Mouse (Mus musculus): ENCODE data around the gene Pcsk5. TPM values are rescaled to one million over a fixed set of nuclear protein-coding genes. Genes with fewer than 3 reads are reported as not detected.

Gene Pcsk5
- polyA plus RNA-seq, 2 experiments = 17.4 to 21.7 TPM

GRCm38 (mm10) chr19:17592790-17593189 lies 244.6 kb downstream of the Pcsk5 start:
- Histone ChIP-seq H3K36me3 (ENCODE audit: control insufficient read depth, insufficient read depth, low read length) (no peaks in the 10 kb centered on the region), H3K4me1 (ENCODE audit: control insufficient read depth, insufficient read depth, low read length) (peaks cover 24% of the 10 kb centered on the region), H3K4me2 (replicated peaks; ENCODE audit: low read depth, low read length, severe bottlenecking) (no peak overlapping the region), H3K9ac (ENCODE audit: low read depth, low read length, severe bottlenecking) (no peak overlapping the region), H3K4me3 (replicated peaks; ENCODE audit: low read length) (no peak overlapping the region), H3K27me3 (ENCODE audit: control insufficient read depth, insufficient read depth, low read length) (no peaks in the 10 kb centered on the region), H3K9me3 (ENCODE audit: control insufficient read depth, low read length) (no peaks in the 10 kb centered on the region), H3K27ac (replicated peaks; ENCODE audit: low read depth, low read length) (no peak overlapping the region)
- DNase-seq (ENCODE audit: low spot score) (no peak), ATAC-seq (ENCODE audit: low FRiP score, low read depth) (no peak)
- 8% methylated on average over 1 of the region's 1 CpGs for WGBS
- TF ChIP-seq POLR2A (IDR thresholded peaks at IDR 0.05; ENCODE audit: borderline replicate concordance, extremely low read depth, insufficient read depth, insufficient read length) = no peak

DNA sequence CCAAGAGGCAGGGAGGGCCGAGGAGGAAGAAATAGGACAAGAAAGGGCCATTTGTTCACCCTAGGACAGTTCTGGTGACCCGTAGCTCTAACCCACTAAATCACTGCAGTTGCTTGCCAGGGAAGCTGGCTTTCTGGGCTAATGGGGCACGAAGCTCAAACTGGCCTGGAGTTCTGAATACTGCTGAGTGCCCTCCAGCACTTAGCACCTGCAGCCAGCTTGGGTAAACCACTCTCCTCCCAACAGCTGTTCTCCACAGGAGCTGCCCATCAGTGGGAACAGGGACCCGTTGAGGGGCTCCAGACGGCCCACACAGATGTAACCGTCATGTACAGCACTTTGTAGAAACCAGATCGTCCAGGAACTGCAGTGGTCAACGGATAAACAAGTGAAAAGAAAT lies 246.1 kb downstream of the Pcsk5 start:
- 13% methylated on average over 8 of the region's 8 CpGs for WGBS
- Histone ChIP-seq H3K4me3 (replicated peaks; ENCODE audit: low read length) (no peak overlapping the region), H3K9me3 (ENCODE audit: control insufficient read depth, low read length) (no peaks in the 10 kb centered on the region), H3K4me1 (ENCODE audit: control insufficient read depth, insufficient read depth, low read length) (peaks cover 24% of the 10 kb centered on the region), H3K36me3 (ENCODE audit: control insufficient read depth, insufficient read depth, low read length) (no peaks in the 10 kb centered on the region), H3K9ac (ENCODE audit: low read depth, low read length, severe bottlenecking) (no peak overlapping the region), H3K27me3 (ENCODE audit: control insufficient read depth, insufficient read depth, low read length) (no peaks in the 10 kb centered on the region), H3K27ac (replicated peaks; ENCODE audit: low read depth, low read length) (no peak overlapping the region; the same call in 1 of the 2 replicates), H3K4me2 (replicated peaks; ENCODE audit: low read depth, low read length, severe bottlenecking) (no peak overlapping the region)
- ATAC-seq (ENCODE audit: low FRiP score, low read depth) = peak; percentile 81
- TF ChIP-seq POLR2A (IDR thresholded peaks at IDR 0.05; ENCODE audit: borderline replicate concordance, extremely low read depth, insufficient read depth, insufficient read length) = no peak
- DNase-seq (ENCODE audit: low spot score) = peak; percentile 52

GRCm38 (mm10) chr19:17590314-17590713 lies 247.1 kb downstream of the Pcsk5 start:
- no peak for TF ChIP-seq POLR2A (IDR thresholded peaks at IDR 0.05; ENCODE audit: borderline replicate concordance, extremely low read depth, insufficient read depth, insufficient read length)
- ATAC-seq (ENCODE audit: low FRiP score, low read depth) = no peak; the same call in 1 of the 2 replicates
- DNase-seq (ENCODE audit: low spot score) = peak; percentile 40
- Histone ChIP-seq H3K9ac (ENCODE audit: low read depth, low read length, severe bottlenecking) (no peak overlapping the region), H3K4me3 (replicated peaks; ENCODE audit: low read length) (no peak overlapping the region), H3K36me3 (ENCODE audit: control insufficient read depth, insufficient read depth, low read length) (0 out of 2 replicates have a peak, but pooled peaks cover 4% of the 10 kb centered on the region), H3K27ac (replicated peaks; ENCODE audit: low read depth, low read length) (no peak overlapping the region), H3K27me3 (ENCODE audit: control insufficient read depth, insufficient read depth, low read length) (no peaks in the 10 kb centered on the region), H3K9me3 (ENCODE audit: control insufficient read depth, low read length) (no peaks in the 10 kb centered on the region), H3K4me2 (replicated peaks; ENCODE audit: low read depth, low read length, severe bottlenecking) (no peak overlapping the region), H3K4me1 (ENCODE audit: control insufficient read depth, insufficient read depth, low read length) (peaks cover 24% of the 10 kb centered on the region)
- WGBS = 30% methylated on average over 1 of the region's 1 CpGs

DNA sequence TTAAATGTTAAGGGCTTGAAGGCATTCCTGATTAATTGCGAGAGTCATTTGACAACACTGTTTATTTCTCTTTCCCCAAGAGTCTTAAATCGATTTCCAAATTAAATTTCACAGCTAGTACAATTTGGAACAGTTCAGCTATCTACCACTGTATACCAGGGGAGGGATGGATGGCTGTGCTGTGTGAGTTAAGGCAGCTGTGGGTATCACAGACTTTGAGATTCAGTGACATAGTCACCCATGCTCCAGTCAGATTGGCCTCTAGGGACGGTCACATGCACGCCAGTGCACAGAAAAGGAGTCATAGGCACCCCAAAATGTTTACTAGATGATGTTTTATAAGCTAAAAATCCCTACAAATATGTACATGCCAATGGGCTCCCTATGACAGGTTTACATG lies 260.0 kb downstream of the Pcsk5 start:
- no peaks in the 10 kb centered on the region for H3K27me3 ChIP-seq (ENCODE audit: control insufficient read depth, insufficient read depth, low read length)
- no peak for DNase-seq (ENCODE audit: low spot score)
- no peak overlapping the region for H3K4me3 ChIP-seq (replicated peaks; ENCODE audit: low read length)
- no peak overlapping the region for H3K27ac ChIP-seq (replicated peaks; ENCODE audit: low read depth, low read length)
- H3K36me3 ChIP-seq (ENCODE audit: control insufficient read depth, insufficient read depth, low read length) = peaks cover 5% of the 10 kb centered on the region; the same call in 1 of the 2 replicates
- WGBS = 65% methylated on average over 4 of the region's 4 CpGs
- no peaks in the 10 kb centered on the region for H3K4me1 ChIP-seq (ENCODE audit: control insufficient read depth, insufficient read depth, low read length)
- no peak overlapping the region for H3K9ac ChIP-seq (ENCODE audit: low read depth, low read length, severe bottlenecking)
- no peak for TF ChIP-seq POLR2A (IDR thresholded peaks at IDR 0.05; ENCODE audit: borderline replicate concordance, extremely low read depth, insufficient read depth, insufficient read length)
- H3K4me2 ChIP-seq (replicated peaks; ENCODE audit: low read depth, low read length, severe bottlenecking) = no peak overlapping the region
- ATAC-seq (ENCODE audit: low FRiP score, low read depth) = no peak
- H3K9me3 ChIP-seq (ENCODE audit: control insufficient read depth, low read length) = no peaks in the 10 kb centered on the region

DNA sequence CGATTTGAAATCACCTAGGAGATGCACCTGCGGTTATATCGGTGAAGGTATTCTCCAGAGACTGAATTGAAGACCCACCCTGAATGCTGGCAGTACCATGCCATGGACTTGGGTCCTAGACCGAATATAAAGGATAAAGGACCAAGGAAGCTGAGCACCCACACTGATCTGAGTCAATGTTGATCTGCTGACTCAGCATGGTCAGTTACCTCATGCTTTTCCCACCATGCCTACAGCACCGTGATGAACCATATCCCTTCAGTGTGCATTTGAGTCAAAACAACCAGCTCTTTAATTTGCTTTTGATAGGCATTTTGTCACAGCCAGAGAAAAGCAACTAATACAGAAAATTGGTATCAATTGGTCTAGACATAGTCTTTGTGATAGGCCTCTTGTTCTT lies 262.9 kb downstream of the Pcsk5 start:
- peaks cover 5% of the 10 kb centered on the region; the same call in 1 of the 2 replicates for H3K36me3 ChIP-seq (ENCODE audit: control insufficient read depth, insufficient read depth, low read length)
- 96% methylated on average over 5 of the region's 5 CpGs for WGBS
- no peak for DNase-seq (ENCODE audit: low spot score)

GRCm38 (mm10) chr19:17572315-17572714 lies 265.1 kb downstream of the Pcsk5 start:
- Histone ChIP-seq H3K4me2 (replicated peaks; ENCODE audit: low read depth, low read length, severe bottlenecking) (no peak overlapping the region), H3K9ac (ENCODE audit: low read depth, low read length, severe bottlenecking) (no peak overlapping the region), H3K36me3 (ENCODE audit: control insufficient read depth, insufficient read depth, low read length) (peaks cover 5% of the 10 kb centered on the region; the same call in 1 of the 2 replicates), H3K27me3 (ENCODE audit: control insufficient read depth, insufficient read depth, low read length) (no peaks in the 10 kb centered on the region), H3K9me3 (ENCODE audit: control insufficient read depth, low read length) (no peaks in the 10 kb centered on the region), H3K4me1 (ENCODE audit: control insufficient read depth, insufficient read depth, low read length) (no peaks in the 10 kb centered on the region), H3K4me3 (replicated peaks; ENCODE audit: low read length) (no peak overlapping the region), H3K27ac (replicated peaks; ENCODE audit: low read depth, low read length) (no peak overlapping the region)
- 93% methylated on average over 8 of the region's 8 CpGs for WGBS
- ATAC-seq (ENCODE audit: low FRiP score, low read depth) (no peak), DNase-seq (ENCODE audit: low spot score) (no peak)
- TF ChIP-seq POLR2A (IDR thresholded peaks at IDR 0.05; ENCODE audit: borderline replicate concordance, extremely low read depth, insufficient read depth, insufficient read length) = no peak

More for the DNA sequence above, 262.9 kb downstream of the Pcsk5 start:
- Histone ChIP-seq H3K9me3 (ENCODE audit: control insufficient read depth, low read length) (no peaks in the 10 kb centered on the region), H3K27me3 (ENCODE audit: control insufficient read depth, insufficient read depth, low read length) (no peaks in the 10 kb centered on the region), H3K4me2 (replicated peaks; ENCODE audit: low read depth, low read length, severe bottlenecking) (no peak overlapping the region), H3K27ac (replicated peaks; ENCODE audit: low read depth, low read length) (no peak overlapping the region), H3K4me1 (ENCODE audit: control insufficient read depth, insufficient read depth, low read length) (no peaks in the 10 kb centered on the region), H3K4me3 (replicated peaks; ENCODE audit: low read length) (no peak overlapping the region), H3K9ac (ENCODE audit: low read depth, low read length, severe bottlenecking) (no peak overlapping the region)
- ATAC-seq (ENCODE audit: low FRiP score, low read depth) = no peak
- TF ChIP-seq POLR2A (IDR thresholded peaks at IDR 0.05; ENCODE audit: borderline replicate concordance, extremely low read depth, insufficient read depth, insufficient read length) = no peak
